Mouse (Mus musculus) T-helper 17 cell (primary cell): ENCODE results near the gene Ggcx.

ENCODE experiments used
- in situ Hi-C, 2 experiments: fragments of 300-600 bp; cut with MboI, MseI; formaldehyde crosslinking; loops; 1 replicate in 1 of 2; 2 replicates in 1 of 2; pipeline ENCODE4 v1.15.1; 2025; ENCODE audit warnings: high pct_unique_total_duplicates in 2 of 2

The Ggcx gene

DNA sequence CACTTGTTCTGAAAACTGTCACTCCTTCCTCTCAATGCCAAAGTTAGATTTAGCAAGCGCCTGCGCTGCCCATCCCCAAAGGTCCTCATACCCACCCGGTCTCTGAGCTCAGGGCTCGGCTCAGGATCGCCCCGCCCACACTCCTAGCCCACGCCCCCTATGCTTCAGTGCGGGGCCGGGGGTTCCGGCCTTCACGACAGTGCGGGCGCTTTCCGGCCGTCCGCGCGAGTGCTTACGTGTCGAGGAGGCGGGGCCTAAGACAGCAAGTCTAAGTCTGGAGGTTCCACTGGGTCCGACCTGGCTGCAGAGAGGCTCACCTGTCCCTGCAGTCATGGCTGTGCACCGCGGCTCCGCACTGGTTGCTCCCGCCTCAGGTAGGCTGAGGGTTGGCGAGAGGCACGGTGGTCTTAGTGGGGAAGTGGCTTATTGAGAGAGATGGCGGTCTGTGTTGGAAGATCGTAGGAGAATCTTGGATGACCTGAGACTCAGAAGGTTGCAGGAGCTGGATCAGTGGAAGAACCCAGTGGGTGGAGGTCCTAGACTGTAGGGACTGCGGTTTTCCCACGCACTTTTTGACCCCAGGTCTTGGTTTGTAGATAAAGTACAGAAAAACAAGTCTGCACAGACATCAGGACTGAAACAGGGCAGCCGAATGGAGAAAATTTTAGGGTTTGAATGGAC is at the start of gene Ggcx:
Gene Ggcx (plus strand): TSS at position 233 of the 681 bp plus-strand sequence.
- in situ Hi-C loops = no loop called here

- in situ Hi-C loops = no loop called here
These were observed 49.1 kb upstream of the Ggcx start for GRCm38 (mm10) chr6:72364985-72365384.

- in situ Hi-C loops = no loop called here
These were observed 47.8 kb upstream of the Ggcx start for GRCm38 (mm10) chr6:72366304-72366703.

- in situ Hi-C loops = no loop called here
These were observed 47.2 kb upstream of the Ggcx start, which contains the start of gene Rnf181 for GRCm38 (mm10) chr6:72366844-72367443. TSS of gene Rnf181 (minus strand) at chr6:72366956.

GRCm38 (mm10) chr6:72367460-72367974 is 46.6 kb upstream of the Ggcx start:
- in situ Hi-C loops = no loop called here

- in situ Hi-C loops = no loop called here
These were observed 44.6 kb upstream of the Ggcx start for GRCm38 (mm10) chr6:72369557-72369956.

GRCm38 (mm10) chr6:72370091-72370490 is 44.0 kb upstream of the Ggcx start:
- in situ Hi-C loops = no loop called here

DNA sequence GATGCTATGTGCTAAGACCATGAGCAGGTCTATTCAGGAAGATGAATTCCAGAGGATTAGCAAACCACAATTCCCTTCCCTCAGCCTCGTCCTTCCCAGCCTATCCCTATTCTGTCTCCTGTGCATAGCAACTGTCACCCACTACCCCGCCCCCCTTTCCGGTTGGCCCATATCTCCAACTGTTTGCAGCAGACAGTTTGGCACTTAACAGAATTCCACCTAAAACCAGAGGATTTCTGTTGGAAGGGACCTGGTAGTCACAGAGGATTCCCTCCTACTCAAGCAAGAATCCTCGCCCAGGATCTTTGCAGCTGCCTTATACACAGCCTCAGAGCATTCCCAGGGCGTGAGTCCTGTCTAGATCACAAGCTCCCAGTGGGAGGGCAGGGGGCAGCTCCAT is 43.0 kb upstream of the Ggcx start:
- in situ Hi-C loops = no loop called here

DNA sequence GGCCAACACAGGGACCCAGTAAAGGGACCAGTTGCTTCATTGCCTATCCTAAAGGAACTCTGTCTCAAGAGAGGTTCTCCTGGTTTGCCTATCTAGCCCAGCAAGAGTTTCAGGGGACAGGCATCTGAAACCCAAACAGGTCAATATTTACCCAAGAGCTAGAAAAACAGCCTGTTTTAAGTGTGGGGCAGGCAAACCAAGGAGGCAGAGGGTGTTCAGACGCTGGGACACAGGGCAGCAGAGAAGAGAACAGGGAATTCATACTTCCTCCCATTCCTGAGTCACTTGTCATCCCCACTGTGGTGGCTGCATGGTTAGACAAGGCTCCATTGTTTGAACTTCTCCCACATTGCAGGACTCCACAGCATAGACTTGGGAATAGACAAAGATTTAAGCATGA is 42.5 kb upstream of the Ggcx start:
- in situ Hi-C loops = no loop called here

- in situ Hi-C loops = no loop called here
These were observed 40.9 kb upstream of the Ggcx start for GRCm38 (mm10) chr6:72373184-72373583.

DNA sequence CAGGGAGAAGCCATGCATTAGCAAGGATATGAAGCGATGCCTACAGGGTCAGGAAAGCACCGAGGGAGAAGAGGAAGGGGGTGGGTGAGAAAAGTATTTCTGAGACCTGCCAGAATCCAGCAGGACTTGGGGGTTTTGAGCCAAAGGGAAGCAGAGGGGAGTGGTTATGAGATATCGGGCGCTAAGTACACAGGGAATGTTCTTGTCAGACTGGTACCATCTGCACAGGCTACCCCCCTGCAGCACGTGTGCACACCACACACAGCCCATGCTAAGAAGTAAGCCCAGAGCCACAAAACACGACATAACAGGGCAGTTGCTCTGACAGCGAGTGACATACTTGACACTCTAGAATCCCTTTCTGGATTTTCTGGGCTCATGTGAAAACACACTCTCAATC is 39.9 kb upstream of the Ggcx start:
- in situ Hi-C loops = no loop called here

DNA sequence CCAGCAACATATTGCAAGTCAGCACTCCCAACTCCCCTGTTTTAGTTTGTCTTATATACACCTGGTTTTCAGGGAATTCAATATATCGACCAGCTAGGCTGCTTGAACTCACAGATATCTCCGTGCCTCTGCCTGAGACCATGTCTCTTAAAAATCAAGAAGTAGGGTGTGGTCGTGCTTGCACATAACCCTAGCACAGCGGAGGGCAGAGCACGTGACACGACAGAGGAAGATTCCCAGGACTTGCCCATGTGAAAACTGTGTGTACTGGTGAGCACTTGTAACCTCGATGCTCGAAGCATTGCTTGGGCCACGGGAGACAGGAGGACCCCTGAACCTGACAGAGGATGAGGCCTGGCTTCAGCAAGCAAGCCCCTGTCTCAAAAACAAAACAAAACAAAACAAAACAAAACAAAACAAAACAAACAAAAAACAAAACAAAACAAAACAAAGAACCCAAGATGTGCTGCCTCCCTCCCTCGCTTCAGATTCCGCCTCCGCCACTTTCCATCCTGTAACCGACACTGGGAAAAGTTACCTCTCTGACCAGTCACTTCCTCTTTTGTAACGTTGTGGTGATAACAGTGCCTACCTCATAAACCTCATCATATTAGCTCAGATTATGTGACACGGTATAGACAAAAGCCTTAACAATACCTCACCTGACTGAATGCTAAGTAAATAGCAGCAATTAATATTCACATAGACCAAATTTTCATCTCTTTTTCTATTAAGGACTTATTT is 39.1 kb upstream of the Ggcx start:
- in situ Hi-C loops = no loop called here

DNA sequence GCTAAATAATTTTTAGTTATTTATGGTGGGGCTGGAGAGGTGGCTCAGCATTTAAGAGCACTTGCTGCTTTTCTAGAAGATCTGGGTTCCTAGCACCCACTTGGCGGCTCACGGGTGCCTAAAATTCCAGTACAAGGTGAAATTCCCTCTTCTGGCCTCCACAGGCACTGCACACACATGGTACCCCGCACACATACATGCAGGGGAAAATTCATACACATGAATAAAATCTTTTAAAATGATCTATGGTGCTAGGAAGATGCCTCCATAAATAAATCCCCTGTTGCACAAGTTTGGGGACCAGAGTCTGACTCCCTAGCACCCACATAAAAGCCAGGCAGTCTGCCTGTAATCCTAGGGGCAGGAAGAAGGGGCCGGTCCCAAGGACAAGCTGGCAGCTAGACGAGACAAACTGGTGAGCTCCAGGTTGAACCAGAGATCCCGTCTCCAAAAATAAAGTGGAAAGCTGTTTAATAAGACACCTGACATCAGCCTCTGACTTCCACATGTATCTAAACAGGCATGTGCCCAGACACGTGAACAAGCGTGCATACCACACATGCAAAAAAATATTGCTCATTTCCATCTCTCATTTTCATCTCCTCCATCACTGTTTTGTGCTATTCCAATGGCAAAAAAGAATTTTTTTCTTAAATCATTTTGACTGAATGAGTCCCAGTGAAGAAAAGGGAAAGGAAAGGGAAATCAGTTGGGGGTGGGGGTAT is 35.4 kb upstream of the Ggcx start:
- in situ Hi-C loops = no loop called here

DNA sequence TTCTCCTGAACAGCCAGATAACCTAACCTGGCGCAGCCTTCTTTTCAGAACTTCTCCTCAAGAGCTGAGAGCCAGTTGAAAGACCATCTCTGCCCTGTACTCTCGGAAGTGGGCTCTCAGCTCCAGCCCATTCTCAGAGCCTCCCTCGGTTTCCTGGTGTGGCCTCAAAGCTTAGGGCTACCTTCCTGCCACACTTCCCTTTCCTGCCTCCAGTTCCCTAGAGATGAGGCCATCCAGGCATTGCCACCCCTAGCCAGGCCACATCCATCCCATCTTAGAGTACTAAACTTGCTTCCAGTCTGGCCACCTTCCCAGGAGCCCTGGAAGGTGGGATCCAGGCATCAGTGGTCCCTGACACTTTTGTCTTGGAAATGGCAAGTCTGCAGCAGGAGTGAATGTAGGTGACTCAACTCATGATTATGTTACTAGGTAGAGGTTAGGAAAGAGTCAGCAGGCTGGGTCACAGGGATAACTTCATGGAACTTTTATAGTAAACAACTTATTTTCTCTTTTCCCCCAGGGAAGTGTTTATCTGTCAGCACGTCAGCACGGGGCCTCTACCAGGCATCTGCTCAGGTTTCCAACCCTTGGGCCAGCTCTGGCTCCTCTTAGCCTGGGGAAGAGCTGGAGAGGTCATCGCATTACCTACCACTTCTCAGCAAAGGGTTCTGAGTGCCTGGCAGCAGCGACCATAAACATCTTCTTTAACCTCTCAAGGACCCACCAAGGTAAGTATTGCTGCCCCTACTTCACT is 34.6 kb upstream of the Ggcx start:
- in situ Hi-C loops = no loop called here

- in situ Hi-C loops = no loop called here
These were observed 33.9 kb upstream of the Ggcx start, which contains the start of gene Vamp5 for GRCm38 (mm10) chr6:72380131-72380770. TSS of gene Vamp5 (minus strand) at chr6:72380468.

- in situ Hi-C loops = no loop called here
These were observed 31.6 kb upstream of the Ggcx start for GRCm38 (mm10) chr6:72382494-72382893.

GRCm38 (mm10) chr6:72383142-72383820 is 30.8 kb upstream of the Ggcx start:
- in situ Hi-C loops = no loop called here

GRCm38 (mm10) chr6:72383952-72384351 is 30.2 kb upstream of the Ggcx start:
- in situ Hi-C loops = no loop called here

- in situ Hi-C loops = no loop called here
These were observed 28.9 kb upstream of the Ggcx start for GRCm38 (mm10) chr6:72385258-72385657.

- in situ Hi-C loops = no loop called here
These were observed 27.5 kb upstream of the Ggcx start for GRCm38 (mm10) chr6:72386561-72386960.
